In genomic region chr1:87621858-87622279, GRCm38 (mm10) we compare ENCODE assay signal across 8 mouse cellular contexts. TPM values are rescaled to one million over a fixed set of nuclear protein-coding genes. Genes with fewer than 3 reads are reported as not detected.
A peak's percentile ranks its signal among the peaks of the same experiment; 100 is the strongest.
DNase-seq lines count a peak whose midpoint lies in the region; ATAC-seq and TF ChIP-seq lines count a peak whose summit lies in the region.
"Had no signal": no experiment of that assay in that cellular context is flagged by ENCODE, and none has a peak within 500 bp of the region (broad histone marks: within the 10 kb centered on the region; RNA-seq: fewer than 3 reads in every experiment).

No protein-coding gene starts in this region.

- H3K27ac ChIP-seq in intestine, embryonic 16.5 days (ENCODE audit: low read length), result no peak overlapping the region
- H3K27ac ChIP-seq in intestine, postnatal 0 days (ENCODE audit: low read depth, low read length), result no peak overlapping the region
- peak overlapping the region; percentile 74 for H3K27ac ChIP-seq in liver, embryonic 12.5 days
- H3K27ac ChIP-seq: neural tube, embryonic 13.5 days had no signal

- no peak for TF ChIP-seq CTCF in intestine, postnatal 0 days (IDR thresholded peaks at IDR 0.05; ENCODE audit: low read depth)

- no peaks in the 10 kb centered on the region for H3K9me3 ChIP-seq in intestine, embryonic 16.5 days (ENCODE audit: control insufficient read depth, low read length)
- H3K9me3 ChIP-seq in intestine, postnatal 0 days (ENCODE audit: control insufficient read depth), result no peaks in the 10 kb centered on the region
- no peaks in the 10 kb centered on the region for H3K9me3 ChIP-seq in liver, embryonic 12.5 days (replicated peaks)
- H3K9me3 ChIP-seq: neural tube, embryonic 13.5 days had no signal

- H3K4me1 ChIP-seq in intestine, embryonic 16.5 days (ENCODE audit: control insufficient read depth, insufficient read depth, low read length), result no peaks in the 10 kb centered on the region
- H3K4me1 ChIP-seq in intestine, postnatal 0 days (replicated peaks; ENCODE audit: control insufficient read depth, insufficient read depth, low read length), result 0 out of 2 replicates have a peak, but pooled peaks cover 4% of the 10 kb centered on the region
- H3K4me1 ChIP-seq in liver, embryonic 12.5 days, result peaks cover 78% of the 10 kb centered on the region
- H3K4me1 ChIP-seq: neural tube, embryonic 13.5 days had no signal

- no peak overlapping the region for H3K4me3 ChIP-seq in intestine, embryonic 16.5 days (ENCODE audit: low read length)
- H3K4me3 ChIP-seq in intestine, postnatal 0 days (ENCODE audit: low read depth, low read length), result no peak overlapping the region
- peak overlapping the region; percentile 60 for H3K4me3 ChIP-seq in liver, embryonic 12.5 days
- H3K4me3 ChIP-seq: neural tube, embryonic 13.5 days had no signal

- DNase-seq in 3T3-L1 (ENCODE audit: low read depth, low spot score), result peak; percentile 46
- peak; percentile 51 for DNase-seq in CD4-positive helper T cell, adult 2 months (ENCODE audit: low read depth, low spot score)
- no peak for DNase-seq in gastrocnemius, postnatal 10 days
- no peak for DNase-seq in natural killer cell, adult 2 months (ENCODE audit: low spot score in 2 of 2)

- H3K36me3 ChIP-seq in intestine, embryonic 16.5 days (ENCODE audit: control insufficient read depth, insufficient read depth, low read length), result no peaks in the 10 kb centered on the region
- H3K36me3 ChIP-seq in intestine, postnatal 0 days (ENCODE audit: control insufficient read depth, insufficient read depth), result no peaks in the 10 kb centered on the region
- H3K36me3 ChIP-seq in liver, embryonic 12.5 days, result no peaks in the 10 kb centered on the region
- H3K36me3 ChIP-seq: neural tube, embryonic 13.5 days had no signal

- no peak for ATAC-seq in intestine, embryonic 16.5 days
- ATAC-seq in intestine, postnatal 0 days, result no peak
- no peak for ATAC-seq in liver, embryonic 12.5 days

- H3K27me3 ChIP-seq in intestine, embryonic 16.5 days (replicated peaks; ENCODE audit: control insufficient read depth, insufficient read depth, low read length), result no peaks in the 10 kb centered on the region
- no peaks in the 10 kb centered on the region for H3K27me3 ChIP-seq in intestine, postnatal 0 days (replicated peaks; ENCODE audit: control insufficient read depth, insufficient read depth, low read length)
- H3K27me3 ChIP-seq in liver, embryonic 12.5 days (replicated peaks), result no peaks in the 10 kb centered on the region
- H3K27me3 ChIP-seq: neural tube, embryonic 13.5 days had no signal

- H3K4me2 ChIP-seq in intestine, embryonic 16.5 days (ENCODE audit: low read depth, low read length), result 0 out of 2 replicates have a peak overlapping the region, but pooled peaks have one; percentile 3
- H3K4me2 ChIP-seq in intestine, postnatal 0 days (replicated peaks; ENCODE audit: low read depth), result no peak overlapping the region
- peak overlapping the region; percentile 75 for H3K4me2 ChIP-seq in liver, embryonic 12.5 days

- H3K9ac ChIP-seq in intestine, embryonic 16.5 days (ENCODE audit: low read depth, low read length), result no peak overlapping the region
- no peak overlapping the region for H3K9ac ChIP-seq in intestine, postnatal 0 days (ENCODE audit: low read depth, low read length)
- peak overlapping the region; percentile 72 for H3K9ac ChIP-seq in liver, embryonic 12.5 days
- H3K9ac ChIP-seq: neural tube, embryonic 13.5 days had no signal

- WGBS in intestine, embryonic 16.5 days, result 67% methylated on average over 3 of the region's 3 CpGs
- 65% methylated on average over 3 of the region's 3 CpGs for WGBS in intestine, postnatal 0 days
- WGBS in liver, embryonic 12.5 days (ENCODE audit: insufficient replicate concordance), result 50% methylated on average over 3 of the region's 3 CpGs

RNA-seq across cellular contexts. Expression of gene Inpp5d, which starts 1.8 kb away (rescaled TPM):
- 3.4 and 5.3 TPM in 2 replicates for polyA plus RNA-seq in intestine, embryonic 16.5 days (2015; fragmentation: Nextera tagmentation; extraction: Ambion mirVana)
- 2.5 and 3.1 TPM in 2 replicates for polyA plus RNA-seq in intestine, postnatal 0 days (2015; fragmentation: Nextera tagmentation; extraction: Ambion mirVana)
- 16.0 and 17.1 TPM in 2 replicates for polyA plus RNA-seq in liver, embryonic 12.5 days (2016; fragmentation: Nextera tagmentation; extraction: Ambion mirVana)
- 10 to 100 TPM in 1 of 2 experiments, 1 to 10 TPM in 1; 7.1 to 14.8 TPM for total RNA-seq in gastrocnemius, postnatal 10 days (2021)

RNA-seq across cellular contexts. Expression of gene Ngef, which starts 48.2 kb away (rescaled TPM):
- polyA plus RNA-seq in intestine, embryonic 16.5 days (2015; fragmentation: Nextera tagmentation; extraction: Ambion mirVana), result 20.0 and 23.8 TPM in 2 replicates
- polyA plus RNA-seq in intestine, postnatal 0 days (2015; fragmentation: Nextera tagmentation; extraction: Ambion mirVana), result 13.3 and 14.0 TPM in 2 replicates
- polyA plus RNA-seq in liver, embryonic 12.5 days (2016; fragmentation: Nextera tagmentation; extraction: Ambion mirVana), result 2.5 and 2.9 TPM in 2 replicates
- 1 to 10 TPM in 1 of 2 experiments, under 1 TPM in 1; 0.82 to 1.3 TPM for total RNA-seq in gastrocnemius, postnatal 10 days (2021)

Comparison
In these comparisons a context has a peak if more than half of its experiments do, and no peak if none do; other contexts are left out.
1. DNase-seq: peak in 3T3-L1 (single experiment) and CD4-positive helper T cell, adult 2 months (single experiment); none in gastrocnemius, postnatal 10 days (single experiment) and natural killer cell, adult 2 months (0 of 2).